Mouse (Mus musculus): ENCODE data around the gene Tmc2.

The Tmc2 gene

GRCm38 (mm10) chr2:130194894-130195293 is at the start of gene Tmc2:
TSS of gene Tmc2 (plus strand) at chr2:130195194.
- no peak for DNase-seq

GRCm38 (mm10) chr2:130146089-130146668 is 48.8 kb upstream of the Tmc2 start:
- DNase-seq, result no peak

- no peak for DNase-seq
Observed at GRCm38 (mm10) chr2:130155171-130155570, 39.8 kb upstream of the Tmc2 start.

GRCm38 (mm10) chr2:130155851-130156250 is 39.1 kb upstream of the Tmc2 start:
- DNase-seq, result no peak

- DNase-seq, result no peak
Observed at GRCm38 (mm10) chr2:130157231-130158087, 37.5 kb upstream of the Tmc2 start.

- no peak for DNase-seq
Observed at GRCm38 (mm10) chr2:130158088-130158437, 36.9 kb upstream of the Tmc2 start.

- DNase-seq, result no peak
Observed at GRCm38 (mm10) chr2:130162701-130163100, 32.3 kb upstream of the Tmc2 start.

GRCm38 (mm10) chr2:130166311-130167214 is 28.4 kb upstream of the Tmc2 start:
- peak; percentile 36 for DNase-seq

- DNase-seq, result peak; percentile 50
Observed at GRCm38 (mm10) chr2:130167861-130168260, 27.1 kb upstream of the Tmc2 start.

- DNase-seq, result no peak
Observed at GRCm38 (mm10) chr2:130171674-130172073, 23.3 kb upstream of the Tmc2 start.

- DNase-seq, result no peak
Observed at GRCm38 (mm10) chr2:130176820-130177219, 18.2 kb upstream of the Tmc2 start.

GRCm38 (mm10) chr2:130178381-130178705 is 16.7 kb upstream of the Tmc2 start:
- DNase-seq, result peak; percentile 21

- peak; percentile 92 for DNase-seq
Observed at GRCm38 (mm10) chr2:130178706-130179506, 16.1 kb upstream of the Tmc2 start, which contains the start of gene Snrpb. TSS of gene Snrpb (minus strand) at chr2:130179403.

- no peak for DNase-seq
Observed at GRCm38 (mm10) chr2:130179507-130180019, 15.4 kb upstream of the Tmc2 start.

- DNase-seq, result no peak
Observed at GRCm38 (mm10) chr2:130188391-130188790, 6.6 kb upstream of the Tmc2 start.

GRCm38 (mm10) chr2:130200961-130201360 is 6.0 kb downstream of the Tmc2 start:
- DNase-seq, result no peak

- no peak for DNase-seq
Observed at GRCm38 (mm10) chr2:130207376-130207775, 12.4 kb downstream of the Tmc2 start.

GRCm38 (mm10) chr2:130207996-130208395 is 13.0 kb downstream of the Tmc2 start:
- no peak for DNase-seq

GRCm38 (mm10) chr2:130209636-130210035 is 14.6 kb downstream of the Tmc2 start:
- DNase-seq, result no peak

GRCm38 (mm10) chr2:130211581-130211980 is 16.6 kb downstream of the Tmc2 start:
- DNase-seq, result no peak

GRCm38 (mm10) chr2:130246912-130247311 is 51.9 kb downstream of the Tmc2 start:
- peak; percentile 42 for DNase-seq

GRCm38 (mm10) chr2:130248226-130248625 is 53.2 kb downstream of the Tmc2 start:
- no peak for DNase-seq

All from kidney, adult 9 months (tissue).